Mouse (Mus musculus): ENCODE data around the gene Lhx8.

Lhx8 gene

GRCm38 (mm10) chr3:154330181-154331002 is at the start of gene Lhx8:
TSS of gene Lhx8 (minus strand) at chr3:154330659.
- DNase-seq (ENCODE audit: low read depth, low spot score): no peak

- DNase-seq (ENCODE audit: low read depth, low spot score): no peak
Observed at GRCm38 (mm10) chr3:154373536-154373935, 43.1 kb upstream of the Lhx8 start.

- no peak for DNase-seq (ENCODE audit: low read depth, low spot score)
Observed at GRCm38 (mm10) chr3:154372688-154373087, 42.2 kb upstream of the Lhx8 start.

GRCm38 (mm10) chr3:154367327-154367726 is 36.9 kb upstream of the Lhx8 start:
- DNase-seq (ENCODE audit: low read depth, low spot score): no peak

GRCm38 (mm10) chr3:154364604-154365209 is 34.2 kb upstream of the Lhx8 start:
- peak; percentile 80 for DNase-seq (ENCODE audit: low read depth, low spot score)

GRCm38 (mm10) chr3:154363507-154363906 is 33.0 kb upstream of the Lhx8 start:
- no peak for DNase-seq (ENCODE audit: low read depth, low spot score)

- peak; percentile 19 for DNase-seq (ENCODE audit: low read depth, low spot score)
Observed at GRCm38 (mm10) chr3:154359231-154359630, 28.8 kb upstream of the Lhx8 start.

- DNase-seq (ENCODE audit: low read depth, low spot score): no peak
Observed at GRCm38 (mm10) chr3:154340294-154340914, 9.9 kb upstream of the Lhx8 start.

- no peak for DNase-seq (ENCODE audit: low read depth, low spot score)
Observed at GRCm38 (mm10) chr3:154339649-154340260, 9.3 kb upstream of the Lhx8 start.

GRCm38 (mm10) chr3:154334806-154335205 is 4.3 kb upstream of the Lhx8 start:
- no peak for DNase-seq (ENCODE audit: low read depth, low spot score)

- no peak for DNase-seq (ENCODE audit: low read depth, low spot score)
Observed at GRCm38 (mm10) chr3:154333401-154333999, 3.0 kb upstream of the Lhx8 start.

- DNase-seq (ENCODE audit: low read depth, low spot score): no peak
Observed at GRCm38 (mm10) chr3:154332941-154333340, 2.5 kb upstream of the Lhx8 start.

- DNase-seq (ENCODE audit: low read depth, low spot score): peak; percentile 20
Observed at GRCm38 (mm10) chr3:154332213-154332530, 1.7 kb upstream of the Lhx8 start.

GRCm38 (mm10) chr3:154331506-154332212 is 1.2 kb upstream of the Lhx8 start:
- DNase-seq (ENCODE audit: low read depth, low spot score): no peak

- DNase-seq (ENCODE audit: low read depth, low spot score): no peak
Observed at GRCm38 (mm10) chr3:154331003-154331340, 513 bp upstream of the Lhx8 start.

GRCm38 (mm10) chr3:154329323-154330180 is 907 bp downstream of the Lhx8 start:
- DNase-seq (ENCODE audit: low read depth, low spot score): peak; percentile 69

- peak; percentile 34 for DNase-seq (ENCODE audit: low read depth, low spot score)
Observed at GRCm38 (mm10) chr3:154328721-154329322, 1.6 kb downstream of the Lhx8 start.

- DNase-seq (ENCODE audit: low read depth, low spot score): peak; percentile 45
Observed at GRCm38 (mm10) chr3:154327883-154328720, 2.4 kb downstream of the Lhx8 start.

All from ES-CJ7 (cell line).